ENCODE assay signal across 17 mouse cellular contexts in the genomic region with DNA sequence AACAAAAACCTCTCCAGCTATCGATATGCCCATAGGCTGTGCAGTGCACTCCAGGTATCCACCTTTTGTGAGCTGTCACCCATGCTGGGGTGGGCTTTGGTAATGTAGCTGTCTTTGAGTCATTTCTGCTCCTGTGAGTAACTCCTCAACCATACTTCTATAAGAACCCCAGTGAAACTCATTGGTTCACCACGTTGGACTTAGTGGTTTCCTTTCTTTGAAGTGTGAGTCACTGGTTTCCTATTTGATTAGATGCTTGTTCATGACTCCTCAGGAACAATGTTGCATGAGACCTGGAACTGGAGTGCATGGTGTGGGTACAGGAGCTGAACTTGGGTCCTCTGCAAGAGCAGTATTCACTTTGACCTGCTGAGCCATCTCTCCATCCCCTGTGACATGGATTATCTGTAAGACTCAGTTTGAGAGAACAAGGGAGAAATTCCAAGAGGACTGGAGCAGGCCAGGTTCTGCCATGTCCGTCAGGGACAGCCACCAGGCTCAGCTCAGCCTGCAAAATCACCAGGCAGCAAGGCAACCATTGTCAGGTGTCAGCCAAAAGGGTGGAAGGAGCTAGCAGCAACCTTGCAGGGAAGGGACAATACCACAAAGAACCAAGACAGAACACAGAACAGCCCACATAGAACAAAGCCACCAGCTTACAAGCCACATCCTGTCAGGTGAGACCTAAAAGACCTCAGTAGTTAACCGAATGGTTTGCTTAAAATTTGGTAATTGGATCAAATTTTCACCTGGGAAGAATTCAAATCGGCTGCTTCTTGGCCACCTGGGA. TPM values are rescaled to one million over a fixed set of nuclear protein-coding genes. Genes with fewer than 3 reads are reported as not detected.
DNase-seq lines count a peak whose midpoint lies in the region; ATAC-seq lines count a peak whose summit lies in the region.
"Had no signal": no experiment of that assay in that cellular context is flagged by ENCODE, and none has a peak within 500 bp of the region (broad histone marks: within the 10 kb centered on the region; RNA-seq: fewer than 3 reads in every experiment).

No protein-coding gene starts in this region.

- no peak overlapping the region for H3K9ac ChIP-seq in kidney, embryonic 16.5 days (replicated peaks; ENCODE audit: low read length)
- H3K9ac ChIP-seq: forebrain, embryonic 12.5 days; heart, embryonic 12.5 days; liver, embryonic 12.5 days; lung, embryonic 14.5 days had no signal

- H3K27ac ChIP-seq in kidney, embryonic 16.5 days (ENCODE audit: low read length): no peak overlapping the region
- H3K27ac ChIP-seq: forebrain, embryonic 12.5 days; limb, embryonic 10.5 days; liver, embryonic 12.5 days had no signal

- H3K4me3 ChIP-seq in kidney, embryonic 16.5 days (ENCODE audit: low read length): no peak overlapping the region
- H3K4me3 ChIP-seq: forebrain, embryonic 12.5 days; heart, embryonic 12.5 days; limb, embryonic 10.5 days; liver, embryonic 12.5 days had no signal

- WGBS in kidney, embryonic 16.5 days: 83% methylated on average over 5 of the region's 5 CpGs

- DNase-seq in 416B (ENCODE audit: low read depth): peak; percentile 98
- DNase-seq in CD8-positive naive resting alpha-beta T cell, adult 2 months (ENCODE audit: low read depth in 2 of 2, low spot score in 2 of 2): peak; percentile 31 to 41
- peak; percentile 28 for DNase-seq in splenic B cell, adult 2 months (ENCODE audit: low read depth, low spot score)
- DNase-seq in layer of hippocampus, adult 9-11 months: no peak
- no peak for DNase-seq in kidney, postnatal 36 days
- DNase-seq in layer of hippocampus, postnatal 25 days (ENCODE audit: extremely low spot score in 1 of 2, low spot score in 1 of 2): no peak
- DNase-seq: cerebellum, adult 9-11 months; gastrocnemius, postnatal 36 days; kidney, adult 8-10 months; lung, embryonic 14.5 days had no signal

- peak; percentile 97 for ATAC-seq in inflammation-experienced regulatory T-cells, adult 6 months
- ATAC-seq in kidney, embryonic 16.5 days (ENCODE audit: low FRiP score, low TSS enrichment): no peak
- ATAC-seq: hindbrain, embryonic 16.5 days; liver, embryonic 12.5 days had no signal

- H3K4me2 ChIP-seq in kidney, embryonic 16.5 days (replicated peaks; ENCODE audit: low read depth, low read length): no peak overlapping the region
- H3K4me2 ChIP-seq: forebrain, embryonic 12.5 days; heart, embryonic 12.5 days; liver, embryonic 12.5 days; lung, embryonic 14.5 days had no signal

- no peaks in the 10 kb centered on the region for H3K36me3 ChIP-seq in splenic B cell, adult 2 months (ENCODE audit: control insufficient read depth, insufficient read depth, low read length, poor library complexity, severe bottlenecking)
- H3K36me3 ChIP-seq in kidney, embryonic 16.5 days (ENCODE audit: insufficient read depth, low read length): no peaks in the 10 kb centered on the region
- H3K36me3 ChIP-seq: forebrain, embryonic 12.5 days; heart, embryonic 12.5 days; limb, embryonic 10.5 days; liver, embryonic 12.5 days had no signal

- no peaks in the 10 kb centered on the region for H3K27me3 ChIP-seq in splenic B cell, adult 2 months (ENCODE audit: control insufficient read depth, insufficient read depth, low read length, poor library complexity, severe bottlenecking)
- H3K27me3 ChIP-seq in kidney, embryonic 16.5 days (ENCODE audit: insufficient read depth, low read length): no peaks in the 10 kb centered on the region
- H3K27me3 ChIP-seq: forebrain, embryonic 12.5 days; heart, embryonic 12.5 days had no signal

- H3K9me3 ChIP-seq in kidney, embryonic 16.5 days (ENCODE audit: low read length): peaks cover 11% of the 10 kb centered on the region
- H3K9me3 ChIP-seq: forebrain, embryonic 12.5 days; limb, embryonic 10.5 days; liver, embryonic 12.5 days had no signal

- H3K4me1 ChIP-seq in kidney, embryonic 16.5 days (ENCODE audit: insufficient read depth, low read length): no peaks in the 10 kb centered on the region
- H3K4me1 ChIP-seq: forebrain, embryonic 12.5 days; liver, embryonic 12.5 days had no signal

RNA-seq across cellular contexts. Expression of a gene that starts 19.6 kb away (rescaled TPM):
- polyA plus RNA-seq in inflammation-experienced regulatory T-cells, adult 6 months (2017; shearing (Covaris generic)): 100 to 1,000 TPM in 1 of 3 experiments, 10 to 100 TPM in 2; 43.2 to 111 (median 94.9) TPM
- polyA plus RNA-seq in kidney, embryonic 16.5 days (2015; fragmentation: Nextera tagmentation; extraction: Ambion mirVana): 14.0 and 14.5 TPM in 2 replicates
- 10 to 100 TPM; 16.6 to 20.5 TPM for total RNA-seq in layer of hippocampus, postnatal 25 days (2021)

RNA-seq across cellular contexts. Expression of a gene that starts 55.4 kb away (rescaled TPM):
- polyA plus RNA-seq in inflammation-experienced regulatory T-cells, adult 6 months (2017; shearing (Covaris generic)): 100 to 1,000 TPM in 1 of 3 experiments, 10 to 100 TPM in 2; 80.5 to 140 (median 88.8) TPM
- 92.6 and 92.7 TPM in 2 replicates for polyA plus RNA-seq in kidney, embryonic 16.5 days (2015; fragmentation: Nextera tagmentation; extraction: Ambion mirVana)
- 100 to 1,000 TPM; 100 to 104 TPM for total RNA-seq in layer of hippocampus, postnatal 25 days (2021)

RNA-seq across cellular contexts. Expression of a gene that starts 56.0 kb away (rescaled TPM):
- 10 to 100 TPM; 54.4 to 76.9 (median 68.4) TPM for polyA plus RNA-seq in inflammation-experienced regulatory T-cells, adult 6 months (2017; shearing (Covaris generic))
- polyA plus RNA-seq in kidney, embryonic 16.5 days (2015; fragmentation: Nextera tagmentation; extraction: Ambion mirVana): 79.5 and 83.1 TPM in 2 replicates
- 10 to 100 TPM; 35.2 to 44.2 TPM for total RNA-seq in layer of hippocampus, postnatal 25 days (2021)

Comparison
In these comparisons a context has a peak if more than half of its experiments do, and no peak if none do; other contexts are left out.
1. DNase-seq: peak in 416B (single experiment), CD8-positive naive resting alpha-beta T cell, adult 2 months (2 of 2) and splenic B cell, adult 2 months (single experiment); none in layer of hippocampus, adult 9-11 months (single experiment), kidney, postnatal 36 days (0 of 2) and layer of hippocampus, postnatal 25 days (0 of 2).